In the genomic region with DNA sequence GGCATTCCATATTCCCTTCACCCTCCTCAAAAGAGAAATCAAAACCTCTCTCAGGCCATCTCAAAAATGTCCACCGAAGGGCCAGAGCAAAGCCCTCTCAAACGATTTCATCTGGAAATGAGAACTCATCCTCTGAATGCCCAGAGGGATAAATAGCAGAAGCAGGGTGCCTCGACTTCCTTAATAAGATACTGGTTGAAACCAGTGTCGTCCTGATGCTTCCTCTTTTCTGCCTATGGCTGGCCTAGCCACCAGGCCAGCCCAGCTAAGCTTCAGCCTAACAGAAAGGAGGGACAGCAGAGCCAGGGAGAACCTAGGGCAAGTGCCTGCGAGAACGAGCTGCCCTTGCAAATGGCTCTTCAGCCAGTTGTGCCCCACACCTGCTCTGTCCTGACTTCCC, we compare ENCODE assay signal across 15 mouse cellular contexts. TPM values are rescaled to one million over a fixed set of nuclear protein-coding genes. Genes with fewer than 3 reads are reported as not detected.
DNase-seq lines count a peak whose midpoint lies in the region; ATAC-seq and TF ChIP-seq lines count a peak whose summit lies in the region.
"Had no signal": no experiment of that assay in that cellular context is flagged by ENCODE, and none has a peak within 500 bp of the region (broad histone marks: within the 10 kb centered on the region; RNA-seq: fewer than 3 reads in every experiment).

No protein-coding gene starts in this region.

- no peak overlapping the region for H3K4me3 ChIP-seq in kidney, embryonic 15.5 days (replicated peaks)
- H3K4me3 ChIP-seq in bone marrow, adult 2 months (replicated peaks; ENCODE audit: control insufficient read depth, low read depth, low read length), result no peak overlapping the region
- H3K4me3 ChIP-seq in liver, postnatal 0 days (ENCODE audit: low read depth, low read length), result no peak overlapping the region
- H3K4me3 ChIP-seq: erythroblast, embryonic 14.5 days had no signal

- no peak for TF ChIP-seq CTCF in bone marrow, adult 2 months (IDR thresholded peaks at IDR 0.05; ENCODE audit: control insufficient read depth, insufficient read depth, low read length)
- TF ChIP-seq CTCF in liver, postnatal 0 days (IDR thresholded peaks at IDR 0.05; ENCODE audit: low read depth), result no peak

- no peaks in the 10 kb centered on the region for H3K36me3 ChIP-seq in kidney, embryonic 15.5 days
- no peaks in the 10 kb centered on the region; the same call in 1 of the 2 replicates for H3K36me3 ChIP-seq in liver, postnatal 0 days (replicated peaks; ENCODE audit: insufficient read depth, low read length)

- H3K4me1 ChIP-seq in kidney, embryonic 15.5 days, result peaks cover 38% of the 10 kb centered on the region
- peaks cover 19% of the 10 kb centered on the region for H3K4me1 ChIP-seq in bone marrow, adult 2 months (ENCODE audit: control insufficient read depth, insufficient read depth, low read length)
- peaks cover 26% of the 10 kb centered on the region for H3K4me1 ChIP-seq in liver, postnatal 0 days (ENCODE audit: insufficient read depth)

- ATAC-seq in kidney, embryonic 15.5 days (replicated peaks; ENCODE audit: low FRiP score), result no peak
- ATAC-seq in liver, postnatal 0 days, result peak; percentile 56
- ATAC-seq: hindbrain, postnatal 0 days had no signal

- DNase-seq in kidney, adult 9 months, result no peak
- peak; percentile 82 for DNase-seq in A20 (ENCODE audit: low read depth, low spot score)
- DNase-seq in liver, postnatal 0 days, result peak; percentile 32
- no peak for DNase-seq in left cerebral cortex, postnatal 10 days (ENCODE audit: extremely low spot score in 1 of 2, low spot score in 2 of 2)
- DNase-seq in retina, postnatal 1 day, result no peak
- no peak for DNase-seq in ovary, postnatal 10 days (ENCODE audit: low spot score)
- DNase-seq: adrenal gland, adult 2 months; cerebellum, adult 2 months; thymus, postnatal 14 days had no signal

- no peaks in the 10 kb centered on the region for H3K27me3 ChIP-seq in kidney, embryonic 15.5 days
- no peaks in the 10 kb centered on the region for H3K27me3 ChIP-seq in liver, postnatal 0 days (ENCODE audit: insufficient read depth, low read length)

- 65% methylated on average over 6 of the region's 6 CpGs for WGBS in kidney, embryonic 15.5 days
- 4% methylated on average over 6 of the region's 6 CpGs for WGBS in bone marrow, adult 2 months
- WGBS in liver, postnatal 0 days (ENCODE audit: insufficient replicate concordance), result 29% methylated on average over 6 of the region's 6 CpGs

- no peak overlapping the region for H3K4me2 ChIP-seq in kidney, embryonic 15.5 days
- 0 out of 2 replicates have a peak overlapping the region, but pooled peaks have one; percentile 4 for H3K4me2 ChIP-seq in liver, postnatal 0 days (ENCODE audit: low read depth, low read length)

- TF ChIP-seq EP300 in liver, postnatal 0 days (IDR thresholded peaks at IDR 0.05; ENCODE audit: low read depth), result no peak

- H3K27ac ChIP-seq in kidney, embryonic 15.5 days, result 0 out of 2 replicates have a peak overlapping the region, but pooled peaks have one; percentile 3
- H3K27ac ChIP-seq in bone marrow, adult 2 months (ENCODE audit: control insufficient read depth, insufficient read depth, low read depth, low read length, poor library complexity), result peak overlapping the region; percentile 82
- H3K27ac ChIP-seq in liver, postnatal 0 days (ENCODE audit: low read depth), result peak overlapping the region; percentile 81
- H3K27ac ChIP-seq: hindbrain, postnatal 0 days; liver, embryonic 14.5 days had no signal

- H3K9ac ChIP-seq in kidney, embryonic 15.5 days, result no peak overlapping the region
- no peak overlapping the region for H3K9ac ChIP-seq in liver, postnatal 0 days (replicated peaks)
- H3K9ac ChIP-seq: liver, embryonic 14.5 days had no signal

- H3K9me3 ChIP-seq in kidney, embryonic 15.5 days (replicated peaks), result no peaks in the 10 kb centered on the region
- H3K9me3 ChIP-seq in liver, postnatal 0 days (ENCODE audit: low read length), result no peaks in the 10 kb centered on the region

- intact Hi-C loops in left cerebral cortex, postnatal 10 days (cut with DNase I), result no loop called here

- TF ChIP-seq POLR2A in bone marrow, adult 2 months (IDR thresholded peaks at IDR 0.05; ENCODE audit: borderline replicate concordance, control insufficient read depth, low read depth, low read length), result peak; percentile 36

RNA-seq across cellular contexts. Expression of a gene that starts 17.8 kb away (rescaled TPM):
- 4.3 and 4.9 TPM in 2 replicates for polyA plus RNA-seq in kidney, embryonic 15.5 days (2015; fragmentation: Nextera tagmentation; extraction: Ambion mirVana)
- 3.4 and 12.1 TPM in 2 replicates for polyA plus RNA-seq in bone marrow, adult 2 months (2011; ENCODE audit: insufficient read depth, insufficient read length, low replicate concordance, missing spikeins)
- polyA plus RNA-seq in liver, postnatal 0 days (2015; fragmentation: Nextera tagmentation; extraction: Ambion mirVana), result 0.67 and 0.78 TPM in 2 replicates
- total RNA-seq in left cerebral cortex, postnatal 10 days (2021), result 1 to 10 TPM; 2.9 to 3.5 TPM

RNA-seq across cellular contexts. Expression of a gene that starts 31.3 kb away (rescaled TPM):
- not detected in 2 replicates for polyA plus RNA-seq in kidney, embryonic 15.5 days (2015; fragmentation: Nextera tagmentation; extraction: Ambion mirVana)
- polyA plus RNA-seq in bone marrow, adult 2 months (2011; ENCODE audit: insufficient read depth, insufficient read length, low replicate concordance, missing spikeins), result not detected in 2 replicates
- not detected in 2 replicates for polyA plus RNA-seq in liver, postnatal 0 days (2015; fragmentation: Nextera tagmentation; extraction: Ambion mirVana)
- total RNA-seq in left cerebral cortex, postnatal 10 days (2021), result 1 to 10 TPM; 1.6 to 2.0 TPM
- total RNA-seq: adrenal gland, adult 2 months; gastrocnemius, postnatal 4 days had no signal
- polyA plus RNA-seq: adrenal gland, adult 2 months; erythroblast, embryonic 14.5 days; liver, embryonic 14.5 days had no signal

RNA-seq across cellular contexts. Expression of a gene that starts 41.2 kb away (rescaled TPM):
- polyA plus RNA-seq in kidney, embryonic 15.5 days (2015; fragmentation: Nextera tagmentation; extraction: Ambion mirVana), result 0.19 and 0.42 TPM in 2 replicates
- polyA plus RNA-seq in bone marrow, adult 2 months (2011; ENCODE audit: insufficient read depth, insufficient read length, low replicate concordance, missing spikeins), result not detected in 2 replicates
- polyA plus RNA-seq in liver, postnatal 0 days (2015; fragmentation: Nextera tagmentation; extraction: Ambion mirVana), result 0.09 TPM in 1 of 2 replicates, not detected in the other
- total RNA-seq in left cerebral cortex, postnatal 10 days (2021), result 1 to 10 TPM; 1.3 to 1.7 TPM
- total RNA-seq: gastrocnemius, postnatal 4 days; hindbrain, postnatal 0 days had no signal
- polyA plus RNA-seq: erythroblast, embryonic 14.5 days; liver, embryonic 14.5 days had no signal

Comparison
In these comparisons a context has a peak if more than half of its experiments do, and no peak if none do; other contexts are left out.
1. H3K27ac ChIP-seq: peak in every context shown above with its lines; median percentile 82 in bone marrow, adult 2 months; 81 in liver, postnatal 0 days; 3 in kidney, embryonic 15.5 days.
2. DNase-seq: peak in A20 (single experiment) and liver, postnatal 0 days (single experiment); none in kidney, adult 9 months (single experiment), left cerebral cortex, postnatal 10 days (0 of 2), retina, postnatal 1 day (single experiment) and ovary, postnatal 10 days (single experiment).